Mouse (Mus musculus): ENCODE results near the gene Aqp1. TPM values are rescaled to one million over a fixed set of nuclear protein-coding genes. Genes with fewer than 3 reads are reported as not detected.

The Aqp1 gene
- polyA plus RNA-seq, 1 experiment from 2014 or later, result 6.5 TPM

DNA sequence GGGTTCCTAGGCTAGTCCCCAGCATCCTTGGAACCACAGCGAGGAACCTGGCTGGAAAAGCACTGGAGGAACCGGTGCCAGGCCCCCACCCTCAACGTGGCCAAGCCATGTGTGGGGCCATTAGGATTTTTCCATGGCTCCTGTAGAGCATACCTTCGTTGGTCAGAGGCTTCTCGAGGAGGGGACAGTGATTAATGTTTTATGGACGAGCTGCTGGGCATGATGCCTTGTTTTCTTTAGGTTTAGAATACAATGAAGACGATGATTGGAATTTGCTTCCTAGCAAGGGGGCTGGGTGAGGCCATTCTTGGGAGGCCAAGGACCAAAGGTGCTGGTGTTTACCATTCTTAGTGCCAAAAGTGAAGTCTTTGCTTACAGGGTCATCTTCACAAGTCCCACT lies 15.5 kb downstream of the Aqp1 start:
- H3K4me3 ChIP-seq (replicated peaks; ENCODE audit: low read length), result no peak overlapping the region
- no peaks in the 10 kb centered on the region for H3K27me3 ChIP-seq (ENCODE audit: control insufficient read depth, insufficient read depth, low read length)
- WGBS, result 65% methylated on average over 7 of the region's 7 CpGs
- no peak for ATAC-seq (ENCODE audit: low FRiP score)
- no peak for DNase-seq (ENCODE audit: low spot score)
- no peak overlapping the region for H3K9ac ChIP-seq
- H3K9me3 ChIP-seq (ENCODE audit: control insufficient read depth, low read length), result 0 out of 2 replicates have a peak, but pooled peaks cover 6% of the 10 kb centered on the region
- no peaks in the 10 kb centered on the region for H3K4me1 ChIP-seq (replicated peaks; ENCODE audit: control insufficient read depth, insufficient read depth, low read length)
- H3K36me3 ChIP-seq (replicated peaks; ENCODE audit: control insufficient read depth, insufficient read depth), result no peaks in the 10 kb centered on the region
- no peak overlapping the region for H3K4me2 ChIP-seq (replicated peaks)
- no peak overlapping the region for H3K27ac ChIP-seq

DNA sequence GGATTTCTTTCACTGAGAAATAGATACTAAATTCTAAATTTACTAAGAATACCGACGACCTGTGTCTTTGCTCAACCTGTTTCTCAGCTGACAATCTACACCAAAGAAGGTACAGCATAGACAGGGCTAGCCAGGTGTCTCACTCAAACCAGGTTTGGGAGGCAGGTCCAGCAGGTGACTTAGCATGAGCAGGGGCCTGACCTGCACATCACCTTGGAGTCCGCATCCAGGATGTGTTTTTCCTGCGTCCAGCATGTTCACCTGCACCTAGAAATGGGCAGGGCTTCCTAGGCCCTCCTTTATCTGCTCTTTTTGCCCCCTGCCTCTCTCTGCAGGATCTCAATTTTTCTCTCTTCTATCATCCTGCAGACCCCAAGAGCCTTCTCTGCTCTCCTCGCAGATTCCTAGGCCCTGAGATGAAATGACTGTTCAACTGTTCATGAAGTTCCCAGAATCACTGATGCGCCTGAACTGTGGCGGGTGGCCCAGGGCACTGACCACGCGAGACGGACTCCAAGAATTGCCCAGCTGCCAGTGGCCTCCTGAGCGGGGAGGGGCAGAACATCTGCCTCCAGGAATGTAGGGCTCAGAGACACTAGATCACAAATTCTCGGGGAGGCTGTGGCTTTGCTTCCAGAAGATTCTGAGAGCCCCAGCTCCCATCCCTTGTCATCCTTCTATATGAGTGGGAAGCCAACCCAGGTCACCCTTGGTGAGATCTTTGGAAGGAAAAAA lies 17.6 kb downstream of the Aqp1 start:
- 0 out of 2 replicates have a peak, but pooled peaks cover 6% of the 10 kb centered on the region for H3K9me3 ChIP-seq (ENCODE audit: control insufficient read depth, low read length)
- WGBS, result 90% methylated on average over 12 of the region's 12 CpGs
- ATAC-seq (ENCODE audit: low FRiP score), result no peak
- H3K36me3 ChIP-seq (replicated peaks; ENCODE audit: control insufficient read depth, insufficient read depth), result no peaks in the 10 kb centered on the region
- no peaks in the 10 kb centered on the region for H3K27me3 ChIP-seq (ENCODE audit: control insufficient read depth, insufficient read depth, low read length)
- H3K27ac ChIP-seq, result no peak overlapping the region
- DNase-seq (ENCODE audit: low spot score), result no peak
- no peak overlapping the region for H3K9ac ChIP-seq
- H3K4me3 ChIP-seq (replicated peaks; ENCODE audit: low read length), result no peak overlapping the region
- no peaks in the 10 kb centered on the region for H3K4me1 ChIP-seq (replicated peaks; ENCODE audit: control insufficient read depth, insufficient read depth, low read length)
- H3K4me2 ChIP-seq (replicated peaks), result no peak overlapping the region

DNA sequence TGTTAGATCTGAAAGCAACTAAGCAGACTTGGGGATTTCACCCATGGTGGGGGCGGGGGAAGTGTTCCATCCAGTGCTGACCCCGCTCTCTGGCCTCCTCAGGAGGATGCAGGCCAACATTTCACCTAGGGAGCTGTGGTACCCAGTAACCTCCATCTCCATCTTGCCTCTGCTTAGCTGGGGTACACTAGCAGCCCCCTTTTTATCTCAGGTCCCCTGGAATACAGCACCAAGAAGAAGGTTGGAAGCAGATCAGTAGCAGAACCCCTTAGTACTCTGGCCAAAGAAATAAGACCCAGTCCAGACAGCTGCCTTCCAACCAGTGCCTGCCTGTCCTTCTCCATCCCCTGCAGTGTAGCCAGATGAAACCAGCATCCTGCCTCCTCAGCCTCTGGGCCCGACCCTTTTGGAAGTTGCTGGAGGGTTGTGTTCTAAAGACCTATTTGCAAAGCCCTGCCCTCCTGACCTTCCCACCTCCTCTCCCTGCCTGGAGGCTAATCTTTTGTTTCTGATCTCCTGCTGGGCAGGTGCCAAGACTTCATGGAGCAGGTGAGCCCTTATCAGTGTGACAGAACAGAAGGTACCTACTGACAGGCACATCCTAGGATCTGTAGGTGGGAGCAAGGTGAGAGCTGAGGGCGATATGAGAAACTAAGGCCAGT lies 18.4 kb downstream of the Aqp1 start:
- DNase-seq (ENCODE audit: low spot score) (no peak), ATAC-seq (ENCODE audit: low FRiP score) (no peak)
- Histone ChIP-seq H3K27me3 (ENCODE audit: control insufficient read depth, insufficient read depth, low read length) (no peaks in the 10 kb centered on the region), H3K4me1 (replicated peaks; ENCODE audit: control insufficient read depth, insufficient read depth, low read length) (no peaks in the 10 kb centered on the region), H3K4me2 (replicated peaks) (no peak overlapping the region), H3K9me3 (ENCODE audit: control insufficient read depth, low read length) (0 out of 2 replicates have a peak, but pooled peaks cover 5% of the 10 kb centered on the region), H3K4me3 (replicated peaks; ENCODE audit: low read length) (no peak overlapping the region), H3K27ac (no peak overlapping the region), H3K9ac (no peak overlapping the region), H3K36me3 (replicated peaks; ENCODE audit: control insufficient read depth, insufficient read depth) (no peaks in the 10 kb centered on the region)
- WGBS, result 71% methylated on average over 4 of the region's 4 CpGs

- Histone ChIP-seq H3K36me3 (replicated peaks; ENCODE audit: control insufficient read depth, insufficient read depth) (no peaks in the 10 kb centered on the region), H3K4me3 (replicated peaks; ENCODE audit: low read length) (no peak overlapping the region), H3K9ac (no peak overlapping the region), H3K9me3 (ENCODE audit: control insufficient read depth, low read length) (no peaks in the 10 kb centered on the region), H3K27ac (no peak overlapping the region), H3K4me1 (replicated peaks; ENCODE audit: control insufficient read depth, insufficient read depth, low read length) (no peaks in the 10 kb centered on the region), H3K27me3 (ENCODE audit: control insufficient read depth, insufficient read depth, low read length) (no peaks in the 10 kb centered on the region), H3K4me2 (replicated peaks) (no peak overlapping the region)
- WGBS, result 90% methylated on average over 7 of the region's 7 CpGs
- DNase-seq (ENCODE audit: low spot score), result no peak
- no peak for ATAC-seq (ENCODE audit: low FRiP score)
Observed at GRCm38 (mm10) chr6:55355575-55355974, 19.3 kb downstream of the Aqp1 start.

- ATAC-seq (ENCODE audit: low FRiP score) (no peak), DNase-seq (ENCODE audit: low spot score) (no peak)
- H3K4me3 ChIP-seq (replicated peaks; ENCODE audit: low read length), result no peak overlapping the region
- no peak overlapping the region for H3K27ac ChIP-seq
- no peaks in the 10 kb centered on the region for H3K27me3 ChIP-seq (ENCODE audit: control insufficient read depth, insufficient read depth, low read length)
- H3K9ac ChIP-seq, result no peak overlapping the region
- no peaks in the 10 kb centered on the region for H3K4me1 ChIP-seq (replicated peaks; ENCODE audit: control insufficient read depth, insufficient read depth, low read length)
- H3K4me2 ChIP-seq (replicated peaks), result no peak overlapping the region
- no peaks in the 10 kb centered on the region for H3K36me3 ChIP-seq (replicated peaks; ENCODE audit: control insufficient read depth, insufficient read depth)
- H3K9me3 ChIP-seq (ENCODE audit: control insufficient read depth, low read length), result no peaks in the 10 kb centered on the region
- WGBS, result 65% methylated on average over 5 of the region's 5 CpGs
Observed at GRCm38 (mm10) chr6:55356017-55356703, 19.9 kb downstream of the Aqp1 start.

- Histone ChIP-seq H3K4me1 (replicated peaks; ENCODE audit: control insufficient read depth, insufficient read depth, low read length) (no peaks in the 10 kb centered on the region), H3K27me3 (ENCODE audit: control insufficient read depth, insufficient read depth, low read length) (no peaks in the 10 kb centered on the region), H3K4me2 (replicated peaks) (no peak overlapping the region), H3K36me3 (replicated peaks; ENCODE audit: control insufficient read depth, insufficient read depth) (no peaks in the 10 kb centered on the region), H3K4me3 (replicated peaks; ENCODE audit: low read length) (no peak overlapping the region), H3K9me3 (ENCODE audit: control insufficient read depth, low read length) (no peaks in the 10 kb centered on the region), H3K9ac (no peak overlapping the region), H3K27ac (no peak overlapping the region)
- no peak for ATAC-seq (ENCODE audit: low FRiP score)
- 65% methylated on average over 5 of the region's 5 CpGs for WGBS
- DNase-seq (ENCODE audit: low spot score), result no peak
Observed at GRCm38 (mm10) chr6:55356976-55357635, 20.9 kb downstream of the Aqp1 start.

DNA sequence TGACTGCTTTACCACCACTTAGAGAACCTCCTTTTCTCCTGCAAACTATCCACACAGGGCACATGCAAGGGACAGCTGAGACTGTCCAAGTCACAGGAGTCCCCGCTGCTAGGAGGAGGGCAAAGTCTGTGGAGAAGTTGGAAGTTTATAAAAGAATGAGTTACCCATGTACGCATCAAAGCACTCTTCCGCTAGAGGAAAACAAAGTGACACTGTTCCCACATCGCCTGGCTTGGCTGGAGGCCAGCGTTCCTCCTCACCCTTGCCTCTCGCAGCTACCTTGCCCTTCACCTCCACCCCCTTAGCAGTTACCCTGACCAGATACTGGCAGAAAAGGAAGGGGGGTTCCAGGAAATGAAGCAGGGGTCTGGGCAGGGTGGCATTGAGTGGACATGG lies 21.4 kb downstream of the Aqp1 start:
- ATAC-seq (ENCODE audit: low FRiP score), result no peak
- H3K36me3 ChIP-seq (replicated peaks; ENCODE audit: control insufficient read depth, insufficient read depth), result no peaks in the 10 kb centered on the region

DNA sequence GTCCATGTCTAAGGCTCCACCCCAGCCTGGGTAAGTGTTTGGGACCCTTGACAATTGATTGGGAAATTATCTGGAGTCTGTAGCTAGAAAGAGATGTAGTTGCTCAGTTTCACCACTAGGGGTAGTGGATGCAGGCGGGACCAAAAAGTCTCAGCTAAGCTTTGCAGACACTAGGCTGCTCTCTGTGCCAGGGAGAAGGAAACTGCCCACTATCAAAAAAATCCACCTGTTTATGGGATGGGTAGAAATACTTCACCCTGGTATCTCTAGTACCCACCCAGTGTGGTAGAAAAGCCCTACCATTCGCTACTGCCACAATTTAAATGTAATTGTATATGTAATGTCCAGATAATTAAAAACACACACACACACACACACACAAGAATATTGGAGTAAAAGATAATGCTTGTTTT lies 22.5 kb downstream of the Aqp1 start:
- 37% methylated on average over 2 of the region's 2 CpGs for WGBS
- H3K4me2 ChIP-seq (replicated peaks), result no peak overlapping the region
- no peak overlapping the region for H3K27ac ChIP-seq
- ATAC-seq (ENCODE audit: low FRiP score) (no peak), DNase-seq (ENCODE audit: low spot score) (peak; percentile 48)
- H3K9me3 ChIP-seq (ENCODE audit: control insufficient read depth, low read length), result no peaks in the 10 kb centered on the region
- H3K27me3 ChIP-seq (ENCODE audit: control insufficient read depth, insufficient read depth, low read length), result no peaks in the 10 kb centered on the region
- H3K4me1 ChIP-seq (replicated peaks; ENCODE audit: control insufficient read depth, insufficient read depth, low read length), result no peaks in the 10 kb centered on the region
- H3K9ac ChIP-seq, result no peak overlapping the region
- H3K4me3 ChIP-seq (replicated peaks; ENCODE audit: low read length), result no peak overlapping the region
- H3K36me3 ChIP-seq (replicated peaks; ENCODE audit: control insufficient read depth, insufficient read depth), result no peaks in the 10 kb centered on the region

More for the DNA sequence above, 21.4 kb downstream of the Aqp1 start:
- no peak for DNase-seq (ENCODE audit: low spot score)
- no peaks in the 10 kb centered on the region for H3K9me3 ChIP-seq (ENCODE audit: control insufficient read depth, low read length)
- H3K4me2 ChIP-seq (replicated peaks), result no peak overlapping the region
- WGBS, result 39% methylated on average over 6 of the region's 6 CpGs
- H3K27me3 ChIP-seq (ENCODE audit: control insufficient read depth, insufficient read depth, low read length), result no peaks in the 10 kb centered on the region
- H3K9ac ChIP-seq, result no peak overlapping the region
- no peak overlapping the region for H3K27ac ChIP-seq
- H3K4me1 ChIP-seq (replicated peaks; ENCODE audit: control insufficient read depth, insufficient read depth, low read length), result no peaks in the 10 kb centered on the region
- no peak overlapping the region for H3K4me3 ChIP-seq (replicated peaks; ENCODE audit: low read length)

- no peak overlapping the region for H3K27ac ChIP-seq
- H3K9ac ChIP-seq, result no peak overlapping the region
- no peak overlapping the region for H3K4me3 ChIP-seq (replicated peaks; ENCODE audit: low read length)
- H3K36me3 ChIP-seq (replicated peaks; ENCODE audit: control insufficient read depth, insufficient read depth), result no peaks in the 10 kb centered on the region
- 82% methylated on average over 1 of the region's 1 CpGs for WGBS
- no peak overlapping the region for H3K4me2 ChIP-seq (replicated peaks)
- H3K9me3 ChIP-seq (ENCODE audit: control insufficient read depth, low read length), result no peaks in the 10 kb centered on the region
- H3K27me3 ChIP-seq (ENCODE audit: control insufficient read depth, insufficient read depth, low read length), result no peaks in the 10 kb centered on the region
- DNase-seq (ENCODE audit: low spot score) (no peak), ATAC-seq (ENCODE audit: low FRiP score) (no peak)
- H3K4me1 ChIP-seq (replicated peaks; ENCODE audit: control insufficient read depth, insufficient read depth, low read length), result no peaks in the 10 kb centered on the region
Observed at GRCm38 (mm10) chr6:55362663-55363062, 26.4 kb downstream of the Aqp1 start.
